Mouse (Mus musculus) stomach, postnatal 0 days (tissue): ENCODE measurements around the gene Tspan33.

Experiments used
- CTCF ChIP-seq: IDR thresholded peaks from 2 replicates; pipeline ENCODE4 v1.5.1; 2016; ENCODE audit warnings: antibody characterized with exemption, low read depth, mild to moderate bottlenecking, moderate library complexity
- EP300 ChIP-seq: optimal IDR thresholded peaks from 2 replicates; pipeline ENCODE3; 2016; ENCODE audit warnings: antibody characterized with exemption

DNA sequence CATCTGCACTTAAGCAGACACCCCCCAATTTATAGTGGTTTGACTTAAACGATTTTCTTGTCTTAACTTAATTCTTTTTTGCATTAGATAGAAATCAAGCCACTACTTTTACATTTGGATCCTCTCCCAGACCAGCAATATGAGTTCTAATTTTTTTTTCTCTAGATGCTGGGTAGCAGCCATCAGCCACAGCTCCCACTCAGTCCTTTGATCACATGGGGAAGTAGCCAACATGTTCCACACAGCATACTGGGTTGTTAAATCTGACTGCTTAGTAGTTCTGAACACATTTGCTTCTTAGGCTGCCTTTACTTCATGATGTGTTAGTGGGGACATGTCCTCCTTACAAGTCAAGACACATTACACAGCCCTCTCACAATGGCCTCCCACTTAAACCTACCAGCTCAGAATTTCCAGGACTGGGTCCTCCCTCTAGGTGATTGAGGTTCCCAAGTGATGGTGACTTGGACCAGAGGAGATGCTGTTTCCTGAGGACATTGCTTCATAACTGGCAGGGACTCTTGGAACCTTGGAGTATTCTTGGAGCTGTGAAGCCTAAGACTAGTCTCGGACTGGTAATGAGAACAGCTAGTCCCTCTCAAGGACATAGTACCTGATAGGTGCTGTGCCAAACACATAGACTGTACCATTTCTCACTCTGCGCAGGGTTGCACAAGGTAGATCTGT is 57.6 kb downstream of the Tspan33 start:
- TF ChIP-seq CTCF (no peak), EP300 (no peak)
